In genomic region chr5:110923336-110923735, GRCm38 (mm10) we compare ENCODE assay signal across 9 mouse cellular contexts. TPM values are rescaled to one million over a fixed set of nuclear protein-coding genes. Genes with fewer than 3 reads are reported as not detected.
DNase-seq lines count a peak whose midpoint lies in the region; ATAC-seq and TF ChIP-seq lines count a peak whose summit lies in the region.
"Had no signal": no experiment of that assay in that cellular context is flagged by ENCODE, and none has a peak within 500 bp of the region (broad histone marks: within the 10 kb centered on the region; RNA-seq: fewer than 3 reads in every experiment).

No protein-coding gene starts in this region.

- TF ChIP-seq CTCF in cortical plate, adult 2 months (IDR thresholded peaks at IDR 0.05; ENCODE audit: extremely low read depth, insufficient read depth, low read length), result peak; percentile 65

- no peak overlapping the region for H3K4me3 ChIP-seq in cortical plate, adult 2 months (ENCODE audit: insufficient read depth, low read length)
- H3K4me3 ChIP-seq: embryonic facial prominence, embryonic 13.5 days had no signal

- DNase-seq in frontal cortex, postnatal 36 days (ENCODE audit: low spot score in 2 of 2), result peak; percentile 8 to 20
- no peak for DNase-seq in frontal cortex, postnatal 25 days (ENCODE audit: low spot score in 2 of 2)
- DNase-seq in left cerebral cortex, postnatal 25 days (ENCODE audit: low spot score in 2 of 2), result peak; percentile 8 to 37
- DNase-seq in left cerebral cortex, postnatal 36 days (ENCODE audit: low spot score in 2 of 2), result no peak
- no peak for DNase-seq in spleen, adult 18-20 months
- no peak for DNase-seq in cerebellum, adult 9-11 months

- no peak for TF ChIP-seq POLR2A in cortical plate, adult 2 months (IDR thresholded peaks at IDR 0.05; ENCODE audit: extremely low read depth, insufficient read depth, low read length)

- ATAC-seq in megakaryocyte-erythroid progenitor cell, adult 5-6 weeks (replicated peaks; ENCODE audit: low FRiP score, low TSS enrichment, poor library complexity, severe bottlenecking), result 0 out of 2 replicates have a peak, but pooled peaks have one; percentile 14

- no peaks in the 10 kb centered on the region for H3K4me1 ChIP-seq in cortical plate, adult 2 months (ENCODE audit: control insufficient read depth, insufficient read depth, low read length)

- intact Hi-C loops in left cerebral cortex, postnatal 25 days (cut with DNase I), result loop anchor here (1.0 to 5.0 kb wide), 2 partner anchors 87 to 334 kb away; no protein-coding TSS in a partner anchor
- intact Hi-C loops in left cerebral cortex, postnatal 36 days (cut with DNase I), result loop anchor here (2.0 kb wide), 1 partner anchor 85 kb away; the partner anchor contains the start of genes Chek2 and Hscb

- H3K27ac ChIP-seq in cortical plate, adult 2 months (ENCODE audit: insufficient read depth, low read length), result no peak overlapping the region
- H3K27ac ChIP-seq: embryonic facial prominence, embryonic 13.5 days had no signal

RNA-seq across cellular contexts. Expression of gene Ttc28, which starts 43.7 kb away (rescaled TPM):
- 10 to 100 TPM; 11.6 to 13.2 TPM for total RNA-seq in left cerebral cortex, postnatal 25 days (2021)
- total RNA-seq in left cerebral cortex, postnatal 36 days (2021), result 10 to 100 TPM in 1 of 2 experiments, 1 to 10 TPM in 1; 9.6 to 11.9 TPM
- 3.7 and 3.9 TPM in 2 replicates for polyA plus RNA-seq in cortical plate, adult 2 months (2012; rRNA removed)
- 3.2 and 5.4 TPM in 2 replicates for total RNA-seq in megakaryocyte-erythroid progenitor cell, adult 5-6 weeks (2014; fragmentation: Nextera tagmentation)
- total RNA-seq in megakaryocyte-erythroid progenitor cell, adult 5-6 weeks (2017), result 0.70 and 0.91 TPM in 2 replicates

Comparison
In these comparisons a context has a peak if more than half of its experiments do, and no peak if none do; other contexts are left out.
1. DNase-seq: peak in frontal cortex, postnatal 36 days (2 of 2) and left cerebral cortex, postnatal 25 days (2 of 2); none in frontal cortex, postnatal 25 days (0 of 2), left cerebral cortex, postnatal 36 days (0 of 2), spleen, adult 18-20 months (0 of 2) and cerebellum, adult 9-11 months (single experiment).